Mouse (Mus musculus): ENCODE results near the gene Pin4. TPM values are rescaled to one million over a fixed set of nuclear protein-coding genes. Genes with fewer than 3 reads are reported as not detected.

Pin4 gene
- polyA plus RNA-seq (2015; fragmentation: Nextera tagmentation; extraction: Ambion mirVana) = 29.1 and 39.0 TPM in 2 replicates

GRCm38 (mm10) chrX:102119042-102119864 lies at the start of gene Pin4:
Gene Pin4 (plus strand): TSS chrX:102119447.
- Histone ChIP-seq H3K27ac (replicated peaks) (peak within 1 kb of the TSS; percentile 51; the same call in 1 of the 2 replicates), H3K4me2 (peak within 1 kb of the TSS; percentile 63), H3K9ac (peak within 1 kb of the TSS; percentile 70), H3K27me3 (peaks cover 7% of the 10 kb centered on the region; the same call in 1 of the 2 replicates), H3K36me3 (replicated peaks) (peaks cover 17% of the 10 kb centered on the region; the same call in 1 of the 2 replicates), H3K4me3 (replicated peaks) (peak within 1 kb of the TSS; percentile 76), H3K4me1 (replicated peaks) (peaks cover 4% of the 10 kb centered on the region), H3K9me3 (replicated peaks) (no peaks in the 10 kb centered on the region)
- peak; percentile 98 for ATAC-seq (ENCODE audit: insufficient read depth)
- WGBS (ENCODE audit: insufficient replicate concordance) = 9% methylated on average over 30 of the region's 30 CpGs

- no peaks in the 10 kb centered on the region for H3K9me3 ChIP-seq (replicated peaks)
- H3K27me3 ChIP-seq = peaks cover 43% of the 10 kb centered on the region
- H3K9ac ChIP-seq = no peak within 1 kb of the TSS
- peak within 1 kb of the TSS; percentile 59 for H3K4me2 ChIP-seq
- peak within 1 kb of the TSS; percentile 42 for H3K4me3 ChIP-seq (replicated peaks)
- WGBS (ENCODE audit: insufficient replicate concordance) = 15% methylated on average over 61 of the region's 61 CpGs
- ATAC-seq (ENCODE audit: insufficient read depth) = peak; percentile 52; the same call in 1 of the 2 replicates
- H3K27ac ChIP-seq (replicated peaks) = no peak within 1 kb of the TSS
- H3K36me3 ChIP-seq (replicated peaks) = no peaks in the 10 kb centered on the region
- H3K4me1 ChIP-seq (replicated peaks) = no peaks in the 10 kb centered on the region
These were observed 48.4 kb upstream of the Pin4 start, which contains the start of gene Rtl5 for GRCm38 (mm10) chrX:102070591-102071471. Gene Rtl5 (minus strand): TSS chrX:102071304.

- H3K4me1 ChIP-seq (replicated peaks) = no peaks in the 10 kb centered on the region
- no peaks in the 10 kb centered on the region for H3K36me3 ChIP-seq (replicated peaks)
- H3K4me3 ChIP-seq (replicated peaks) = no peak overlapping the region
- H3K9ac ChIP-seq = no peak overlapping the region
- no peak for ATAC-seq (ENCODE audit: insufficient read depth)
- peak overlapping the region; percentile 59 for H3K4me2 ChIP-seq
- 31% methylated on average over 2 of the region's 2 CpGs for WGBS (ENCODE audit: insufficient replicate concordance)
- no peaks in the 10 kb centered on the region for H3K9me3 ChIP-seq (replicated peaks)
- no peak overlapping the region for H3K27ac ChIP-seq (replicated peaks)
- peaks cover 43% of the 10 kb centered on the region for H3K27me3 ChIP-seq
These were observed 47.7 kb upstream of the Pin4 start for GRCm38 (mm10) chrX:102071517-102071916.

GRCm38 (mm10) chrX:102073605-102074325 lies 45.5 kb upstream of the Pin4 start:
- Histone ChIP-seq H3K4me3 (replicated peaks) (no peak overlapping the region), H3K36me3 (replicated peaks) (no peaks in the 10 kb centered on the region), H3K27me3 (peaks cover 39% of the 10 kb centered on the region), H3K4me2 (no peak overlapping the region), H3K4me1 (replicated peaks) (no peaks in the 10 kb centered on the region), H3K27ac (replicated peaks) (no peak overlapping the region), H3K9ac (no peak overlapping the region), H3K9me3 (replicated peaks) (no peaks in the 10 kb centered on the region)
- ATAC-seq (ENCODE audit: insufficient read depth) = no peak
- WGBS (ENCODE audit: insufficient replicate concordance) = 75% methylated on average over 14 of the region's 14 CpGs

- Histone ChIP-seq H3K27me3 (peaks cover 33% of the 10 kb centered on the region), H3K36me3 (replicated peaks) (no peaks in the 10 kb centered on the region), H3K4me2 (no peak overlapping the region), H3K9me3 (replicated peaks) (no peaks in the 10 kb centered on the region), H3K27ac (replicated peaks) (no peak overlapping the region), H3K4me1 (replicated peaks) (no peaks in the 10 kb centered on the region), H3K4me3 (replicated peaks) (no peak overlapping the region), H3K9ac (no peak overlapping the region)
- no peak for ATAC-seq (ENCODE audit: insufficient read depth)
- WGBS (ENCODE audit: insufficient replicate concordance) = 60% methylated on average over 5 of the region's 5 CpGs
These were observed 44.8 kb upstream of the Pin4 start for GRCm38 (mm10) chrX:102074435-102074834.

GRCm38 (mm10) chrX:102075158-102075557 lies 44.1 kb upstream of the Pin4 start:
- Histone ChIP-seq H3K36me3 (replicated peaks) (no peaks in the 10 kb centered on the region), H3K4me1 (replicated peaks) (no peaks in the 10 kb centered on the region), H3K27ac (replicated peaks) (no peak overlapping the region), H3K9ac (no peak overlapping the region), H3K4me3 (replicated peaks) (no peak overlapping the region), H3K4me2 (no peak overlapping the region), H3K9me3 (replicated peaks) (no peaks in the 10 kb centered on the region), H3K27me3 (peaks cover 25% of the 10 kb centered on the region)
- 70% methylated on average over 4 of the region's 4 CpGs for WGBS (ENCODE audit: insufficient replicate concordance)
- ATAC-seq (ENCODE audit: insufficient read depth) = no peak

GRCm38 (mm10) chrX:102076886-102077765 lies 42.1 kb upstream of the Pin4 start:
- H3K27me3 ChIP-seq = peaks cover 6% of the 10 kb centered on the region
- ATAC-seq (ENCODE audit: insufficient read depth) = no peak
- 63% methylated on average over 7 of the region's 7 CpGs for WGBS (ENCODE audit: insufficient replicate concordance)

GRCm38 (mm10) chrX:102081076-102081475 lies 38.2 kb upstream of the Pin4 start:
- H3K4me1 ChIP-seq (replicated peaks) = no peaks in the 10 kb centered on the region
- no peak for ATAC-seq (ENCODE audit: insufficient read depth)
- H3K4me2 ChIP-seq = no peak overlapping the region
- no peak overlapping the region for H3K4me3 ChIP-seq (replicated peaks)
- no peaks in the 10 kb centered on the region for H3K36me3 ChIP-seq (replicated peaks)
- WGBS (ENCODE audit: insufficient replicate concordance) = 62% methylated on average over 10 of the region's 10 CpGs
- no peaks in the 10 kb centered on the region; the same call in 1 of the 2 replicates for H3K27me3 ChIP-seq
- H3K9me3 ChIP-seq (replicated peaks) = no peaks in the 10 kb centered on the region
- H3K27ac ChIP-seq (replicated peaks) = no peak overlapping the region
- H3K9ac ChIP-seq = no peak overlapping the region

More at GRCm38 (mm10) chrX:102076886-102077765, 42.1 kb upstream of the Pin4 start:
- Histone ChIP-seq H3K36me3 (replicated peaks) (no peaks in the 10 kb centered on the region), H3K9ac (no peak overlapping the region), H3K9me3 (replicated peaks) (no peaks in the 10 kb centered on the region), H3K4me1 (replicated peaks) (no peaks in the 10 kb centered on the region), H3K27ac (replicated peaks) (no peak overlapping the region), H3K4me3 (replicated peaks) (no peak overlapping the region), H3K4me2 (no peak overlapping the region)

- no peak overlapping the region for H3K9ac ChIP-seq
- no peaks in the 10 kb centered on the region; the same call in 1 of the 2 replicates for H3K27me3 ChIP-seq
- 53% methylated on average over 7 of the region's 7 CpGs for WGBS (ENCODE audit: insufficient replicate concordance)
- no peak overlapping the region for H3K4me3 ChIP-seq (replicated peaks)
- H3K9me3 ChIP-seq (replicated peaks) = no peaks in the 10 kb centered on the region
- H3K27ac ChIP-seq (replicated peaks) = no peak overlapping the region
- H3K36me3 ChIP-seq (replicated peaks) = no peaks in the 10 kb centered on the region
- no peak overlapping the region for H3K4me2 ChIP-seq
- no peak for ATAC-seq (ENCODE audit: insufficient read depth)
- H3K4me1 ChIP-seq (replicated peaks) = no peaks in the 10 kb centered on the region
These were observed 37.5 kb upstream of the Pin4 start for GRCm38 (mm10) chrX:102081573-102082279.
